Mouse (Mus musculus): Measurements from ENCODE around the gene Atp5e.

Atp5e gene

DNA sequence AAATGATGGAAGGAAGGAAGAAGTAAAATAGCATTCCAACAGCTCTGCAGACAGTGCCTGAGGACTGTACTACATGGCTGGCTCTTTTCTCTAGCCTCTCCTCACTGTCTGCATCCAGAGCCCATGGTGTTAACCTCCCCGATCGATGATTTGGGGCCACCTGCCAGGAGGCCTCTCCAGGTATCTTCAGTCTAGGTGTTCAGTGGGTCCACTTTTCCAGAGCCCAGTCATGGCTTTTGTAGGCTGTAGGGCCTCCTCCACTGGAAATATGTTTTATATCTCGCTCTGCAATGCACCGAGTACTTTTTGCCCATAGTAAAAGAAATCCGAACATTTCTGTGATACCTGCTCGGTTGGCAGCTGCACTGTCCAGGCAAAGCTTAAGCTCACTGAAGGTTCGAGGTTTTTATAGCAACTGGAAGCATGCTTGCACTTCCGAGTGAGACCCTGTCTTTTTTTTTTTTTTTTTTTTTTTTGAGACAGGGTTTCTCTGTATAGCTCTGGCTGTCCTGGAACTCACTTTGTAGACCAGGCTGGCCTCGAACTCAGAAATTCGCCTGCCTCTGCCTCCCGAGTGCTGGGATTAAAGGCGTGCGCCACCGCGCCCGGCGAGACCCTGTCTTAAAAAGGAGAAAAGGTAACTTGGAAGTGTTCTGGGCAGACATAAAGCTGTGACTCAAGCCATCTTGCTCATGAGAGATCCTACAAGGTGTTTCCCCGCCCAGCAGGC lies 48.7 kb downstream of the Atp5e start:
- no peak for DNase-seq (ENCODE audit: low spot score in 2 of 2)

DNA sequence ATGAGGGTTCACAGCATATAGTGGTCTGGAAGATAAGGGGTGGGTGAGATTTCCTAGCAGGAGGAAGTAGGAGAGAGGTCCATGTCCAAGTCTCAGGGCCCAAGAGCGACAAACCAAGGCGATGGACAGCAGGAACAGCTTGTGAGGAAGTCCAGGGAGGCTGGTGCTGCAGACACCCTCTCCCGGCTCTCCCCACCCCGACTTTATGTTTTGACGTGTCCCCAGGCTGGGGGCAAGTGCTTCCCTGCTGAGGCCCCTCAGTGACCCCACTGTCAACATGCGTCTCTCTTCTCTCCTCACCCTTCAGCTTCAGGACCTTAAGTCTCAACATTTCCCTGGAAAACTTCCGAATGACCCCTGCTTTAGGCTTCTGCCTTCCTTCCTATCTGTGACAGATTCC lies 50.8 kb downstream of the Atp5e start:
- DNase-seq (ENCODE audit: low spot score in 2 of 2), result no peak

All from right cerebral cortex, postnatal 36 days (tissue).